Mouse (Mus musculus): Measurements from ENCODE around the gene Krtap17-1.

The Krtap17-1 gene

GRCm38 (mm10) chr11:99993620-99994383 lies at the start of gene Krtap17-1:
Krtap17-1 (minus strand) TSS chr11:99993994.
- DNase-seq (ENCODE audit: low spot score in 2 of 2), result no peak

GRCm38 (mm10) chr11:100041454-100041853 lies 47.7 kb upstream of the Krtap17-1 start, which contains the start of gene Krt34:
Krt34 (minus strand) TSS chr11:100041554.
- no peak for DNase-seq (ENCODE audit: low spot score in 2 of 2)

GRCm38 (mm10) chr11:100029768-100030167 lies 36.0 kb upstream of the Krtap17-1 start, which contains the start of gene Krt33b:
Krt33b (minus strand) TSS chr11:100029868.
- DNase-seq (ENCODE audit: low spot score in 2 of 2), result no peak

GRCm38 (mm10) chr11:100021438-100021837 lies 27.6 kb upstream of the Krtap17-1 start:
- no peak for DNase-seq (ENCODE audit: low spot score in 2 of 2)

GRCm38 (mm10) chr11:100019466-100019865 lies 25.7 kb upstream of the Krtap17-1 start:
- no peak for DNase-seq (ENCODE audit: low spot score in 2 of 2)

- no peak for DNase-seq (ENCODE audit: low spot score in 2 of 2)
These were observed 22.3 kb upstream of the Krtap17-1 start, which contains the start of gene Krt33a for GRCm38 (mm10) chr11:100016112-100016511. Krt33a (minus strand) TSS chr11:100016212.

GRCm38 (mm10) chr11:100013691-100014171 lies 19.9 kb upstream of the Krtap17-1 start:
- DNase-seq (ENCODE audit: low spot score in 2 of 2), result no peak

GRCm38 (mm10) chr11:100010682-100011081 lies 16.9 kb upstream of the Krtap17-1 start:
- no peak for DNase-seq (ENCODE audit: low spot score in 2 of 2)

- no peak for DNase-seq (ENCODE audit: low spot score in 2 of 2)
These were observed 14.5 kb upstream of the Krtap17-1 start for GRCm38 (mm10) chr11:100008336-100008735.

GRCm38 (mm10) chr11:100006624-100007023 lies 12.8 kb upstream of the Krtap17-1 start:
- DNase-seq (ENCODE audit: low spot score in 2 of 2), result no peak

GRCm38 (mm10) chr11:100005905-100006304 lies 12.1 kb upstream of the Krtap17-1 start:
- DNase-seq (ENCODE audit: low spot score in 2 of 2), result no peak

GRCm38 (mm10) chr11:100004846-100005245 lies 11.1 kb upstream of the Krtap17-1 start:
- no peak for DNase-seq (ENCODE audit: low spot score in 2 of 2)

- DNase-seq (ENCODE audit: low spot score in 2 of 2), result no peak
These were observed 5.3 kb upstream of the Krtap17-1 start for GRCm38 (mm10) chr11:99999091-99999490.

- no peak for DNase-seq (ENCODE audit: low spot score in 2 of 2)
These were observed 529 bp upstream of the Krtap17-1 start for GRCm38 (mm10) chr11:99994384-99994661.

- DNase-seq (ENCODE audit: low spot score in 2 of 2), result no peak
These were observed 3.2 kb downstream of the Krtap17-1 start for GRCm38 (mm10) chr11:99990571-99990970.

GRCm38 (mm10) chr11:99989881-99990405 lies 3.9 kb downstream of the Krtap17-1 start:
- DNase-seq (ENCODE audit: low spot score in 2 of 2), result no peak

- no peak for DNase-seq (ENCODE audit: low spot score in 2 of 2)
These were observed 5.3 kb downstream of the Krtap17-1 start for GRCm38 (mm10) chr11:99988530-99988929.

- no peak for DNase-seq (ENCODE audit: low spot score in 2 of 2)
These were observed 7.6 kb downstream of the Krtap17-1 start, which contains the start of gene Krtap16-1 for GRCm38 (mm10) chr11:99986180-99986647. Krtap16-1 (minus strand) TSS chr11:99986597.

- no peak for DNase-seq (ENCODE audit: low spot score in 2 of 2)
These were observed 8.3 kb downstream of the Krtap17-1 start for GRCm38 (mm10) chr11:99985291-99986092.

GRCm38 (mm10) chr11:99983442-99983841 lies 10.4 kb downstream of the Krtap17-1 start:
- no peak for DNase-seq (ENCODE audit: low spot score in 2 of 2)

GRCm38 (mm10) chr11:99982731-99983130 lies 11.1 kb downstream of the Krtap17-1 start:
- no peak for DNase-seq (ENCODE audit: low spot score in 2 of 2)

- no peak for DNase-seq (ENCODE audit: low spot score in 2 of 2)
These were observed 14.8 kb downstream of the Krtap17-1 start, which contains the start of gene Krtap29-1 for GRCm38 (mm10) chr11:99978953-99979352. Krtap29-1 (minus strand) TSS chr11:99979053.

Data from spleen, postnatal 36 days (tissue).